Mouse (Mus musculus) cerebellum, postnatal 36 days (tissue): ENCODE measurements at regions not wholly inside any gene's neighbourhood (a gene's known extent, or its start where the extent isn't known, plus 50 kb on each side); places are given as distances from the start of the nearest gene placed in this dataset.

Experiments used
- DNase-seq, 2 experiments: peaks; one replicate each; pipeline ENCODE4 v3.0.0; 2021 to 2022; ENCODE audit warnings: mixed read lengths in 2 of 2

- DNase-seq, result no peak
Measured at GRCm38 (mm10) chr17:91225916-91226315, 133.0 kb upstream of the Nrxn1 start.

DNA sequence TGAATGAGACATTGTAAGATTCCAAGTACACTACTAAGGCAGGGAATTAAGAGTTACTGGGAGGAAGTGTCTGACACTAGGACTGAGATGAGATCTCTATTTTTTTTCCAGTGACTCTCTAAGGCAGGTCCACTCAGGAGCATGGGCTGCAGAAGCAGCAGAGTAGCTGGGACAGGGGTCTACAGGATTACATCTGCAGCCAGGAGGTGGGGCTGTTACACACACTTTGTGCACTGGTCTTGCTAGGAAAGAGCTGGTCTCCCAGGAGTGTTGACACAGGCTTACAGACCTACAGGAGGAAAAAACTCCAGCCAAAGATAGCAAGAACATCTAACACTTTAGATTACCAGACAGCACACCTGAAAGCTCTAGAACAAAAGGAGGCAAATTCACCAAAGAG is 123.6 kb upstream of the Nrxn1 start:
- DNase-seq, result no peak

DNA sequence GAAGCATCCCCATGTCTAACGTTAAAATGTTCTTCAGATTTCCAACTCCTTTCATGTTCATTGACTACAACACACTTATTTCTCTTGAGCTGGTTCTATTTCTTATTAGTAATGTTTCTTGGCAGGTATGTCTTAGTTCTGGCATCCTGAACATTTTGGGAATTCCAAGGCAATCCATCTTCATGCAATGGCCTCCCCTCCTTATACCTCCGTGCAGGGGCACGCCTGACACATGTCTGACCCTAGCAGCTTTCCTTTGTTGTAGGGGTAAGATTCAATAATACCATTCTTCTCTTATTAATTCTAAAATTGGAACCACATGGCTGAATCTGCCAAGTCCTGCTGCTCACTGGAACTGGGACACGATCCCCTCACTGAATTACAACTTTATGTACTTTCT is 89.7 kb upstream of the Nrxn1 start:
- DNase-seq, result no peak

GRCm38 (mm10) chr17:91161834-91162233 is 69.0 kb upstream of the Nrxn1 start:
- DNase-seq, result no peak
